Mouse (Mus musculus) cerebellum, postnatal 10 days (tissue): Measurements from ENCODE around the gene Tbx15.

Source experiments
- DNase-seq, 2 experiments: peaks; one replicate each; pipeline ENCODE4 v3.0.0; 2021; ENCODE audit warnings: mixed read lengths in 2 of 2

Gene Tbx15

GRCm38 (mm10) chr3:99248831-99249550 lies 8.8 kb downstream of the Tbx15 start:
- DNase-seq = peak in 1 of 2 experiments; percentile 16

GRCm38 (mm10) chr3:99249551-99249870 lies 9.3 kb downstream of the Tbx15 start:
- DNase-seq = peak in 1 of 2 experiments; percentile 14

- peak in 1 of 2 experiments; percentile 51 for DNase-seq
Observed at GRCm38 (mm10) chr3:99249906-99250305, 9.7 kb downstream of the Tbx15 start.

GRCm38 (mm10) chr3:99251271-99252165 lies 11.3 kb downstream of the Tbx15 start:
- no peak for DNase-seq

- peak in 1 of 2 experiments; percentile 9 for DNase-seq
Observed at GRCm38 (mm10) chr3:99252461-99253091, 12.4 kb downstream of the Tbx15 start.

GRCm38 (mm10) chr3:99253092-99253488 lies 12.9 kb downstream of the Tbx15 start:
- peak in 1 of 2 experiments; percentile 25 for DNase-seq

GRCm38 (mm10) chr3:99253497-99254451 lies 13.6 kb downstream of the Tbx15 start:
- peak; percentile 50 to 55 for DNase-seq

- peak; percentile 49 to 56 for DNase-seq
Observed at GRCm38 (mm10) chr3:99254559-99255151, 14.5 kb downstream of the Tbx15 start.

- DNase-seq = peak in 1 of 2 experiments; percentile 27
Observed at GRCm38 (mm10) chr3:99255411-99256365, 15.5 kb downstream of the Tbx15 start.

GRCm38 (mm10) chr3:99256366-99256750 lies 16.2 kb downstream of the Tbx15 start:
- DNase-seq = peak in 1 of 2 experiments; percentile 30

- DNase-seq = peak in 1 of 2 experiments; percentile 40
Observed at GRCm38 (mm10) chr3:99256766-99257165, 16.6 kb downstream of the Tbx15 start.

GRCm38 (mm10) chr3:99257586-99258577 lies 17.7 kb downstream of the Tbx15 start:
- peak in 1 of 2 experiments; percentile 33 for DNase-seq

GRCm38 (mm10) chr3:99259741-99260270 lies 19.6 kb downstream of the Tbx15 start:
- DNase-seq = peak in 1 of 2 experiments; percentile 23

GRCm38 (mm10) chr3:99260395-99260794 lies 20.2 kb downstream of the Tbx15 start:
- DNase-seq = no peak

- peak in 1 of 2 experiments; percentile 29 for DNase-seq
Observed at GRCm38 (mm10) chr3:99261371-99261791, 21.2 kb downstream of the Tbx15 start.

- peak in 1 of 2 experiments; percentile 14 for DNase-seq
Observed at GRCm38 (mm10) chr3:99261986-99262385, 21.8 kb downstream of the Tbx15 start.

- no peak for DNase-seq
Observed at GRCm38 (mm10) chr3:99263471-99263903, 23.3 kb downstream of the Tbx15 start.

GRCm38 (mm10) chr3:99264695-99265094 lies 24.5 kb downstream of the Tbx15 start:
- DNase-seq = no peak
